Mouse (Mus musculus) cortical plate, adult 2 months (tissue): ENCODE data around the gene E130114P18Rik.

ENCODE experiments used
- CTCF ChIP-seq: fragments of 200-500 bp; IDR thresholded peaks from 2 replicates; pipeline ENCODE4 v1.5.1; 2011; ENCODE audit warnings: mild to moderate bottlenecking, control low read depth, low read length; ENCODE audit not compliant: insufficient read depth; ENCODE audit errors: extremely low read depth
- POLR2A ChIP-seq: fragments of 200-500 bp; IDR thresholded peaks from 2 replicates; pipeline ENCODE4 v1.6.1; 2011; ENCODE audit warnings: mild to moderate bottlenecking, low read length, control low read depth; ENCODE audit not compliant: insufficient read depth; ENCODE audit errors: extremely low read depth

- TF ChIP-seq CTCF (no peak), POLR2A (no peak)
Measured at GRCm38 (mm10) chr4:97671911-97672310, 106.0 kb downstream of the E130114P18Rik start.
